Mouse (Mus musculus) thymus, adult 2 months (tissue): ENCODE results near the gene Tusc2. TPM values are rescaled to one million over a fixed set of nuclear protein-coding genes. Genes with fewer than 3 reads are reported as not detected.
A peak's percentile ranks its signal among the peaks of the same experiment; 100 is the strongest.

Experiments
- DNase-seq: peaks from one replicate; pipeline ENCODE4 v3.0.0; 2021
- H3K27ac ChIP-seq: fragments of 200-500 bp; 2 replicates; pipeline ENCODE4 v1.5.1; 2012; ENCODE audit warnings: low read length, control low read depth; ENCODE audit not compliant: control insufficient read depth, insufficient read depth
- H3K27me3 ChIP-seq: fragments of 200-500 bp; 2 replicates; pipeline ENCODE4 v1.6.1; 2012; ENCODE audit warnings: mild to moderate bottlenecking, low read length, moderate library complexity, mixed read lengths; ENCODE audit not compliant: control insufficient read depth, insufficient read depth
- H3K36me3 ChIP-seq: fragments of 200-500 bp; 2 replicates; pipeline ENCODE4 v1.6.1; 2012; ENCODE audit warnings: mild to moderate bottlenecking, low read length, moderate library complexity; ENCODE audit not compliant: control insufficient read depth, insufficient read depth
- H3K4me1 ChIP-seq: fragments of 200-500 bp; replicated peaks from 2 replicates; pipeline ENCODE4 v1.6.1; 2012; ENCODE audit warnings: low read length; ENCODE audit not compliant: control insufficient read depth, insufficient read depth
- H3K4me3 ChIP-seq: fragments of 200-500 bp; 2 replicates; pipeline ENCODE4 v1.5.1; 2012; ENCODE audit warnings: mild to moderate bottlenecking, low read length, control low read depth, moderate library complexity; ENCODE audit not compliant: control insufficient read depth, insufficient read depth
- CTCF ChIP-seq: fragments of 200-500 bp; IDR thresholded peaks from 2 replicates; pipeline ENCODE4 v1.5.1; 2012; ENCODE audit warnings: mild to moderate bottlenecking, control low read depth, low read length, moderate library complexity, borderline replicate concordance; ENCODE audit not compliant: control insufficient read depth, poor library complexity, insufficient read depth; ENCODE audit errors: extremely low read depth
- POLR2A ChIP-seq: fragments of 200-500 bp; IDR thresholded peaks from 2 replicates; pipeline ENCODE4 v1.6.1; 2012; ENCODE audit warnings: mild to moderate bottlenecking, low read length, control low read depth, moderate library complexity; ENCODE audit not compliant: control insufficient read depth, poor library complexity, insufficient read depth; ENCODE audit errors: extremely low read depth
- WGBS: fragments of 180-500 bp; shearing (Covaris S2); methylation state at CpG from one replicate; pipeline ENCODE4 v1.1.7; 2018; 5-methylcytosine and 5-hydroxymethylcytosine counted together
- polyA plus RNA-seq: library from polyadenylated mRNA; depleted of rRNA; stranded (reverse); fragments of >200 nt; gene quantifications from 2 replicates; pipeline ENCODE4 v1.2.3, GENCODE M21; 2012; rRNA removed

The Tusc2 gene
- 67.3 and 68.1 TPM in 2 replicates for polyA plus RNA-seq

DNA sequence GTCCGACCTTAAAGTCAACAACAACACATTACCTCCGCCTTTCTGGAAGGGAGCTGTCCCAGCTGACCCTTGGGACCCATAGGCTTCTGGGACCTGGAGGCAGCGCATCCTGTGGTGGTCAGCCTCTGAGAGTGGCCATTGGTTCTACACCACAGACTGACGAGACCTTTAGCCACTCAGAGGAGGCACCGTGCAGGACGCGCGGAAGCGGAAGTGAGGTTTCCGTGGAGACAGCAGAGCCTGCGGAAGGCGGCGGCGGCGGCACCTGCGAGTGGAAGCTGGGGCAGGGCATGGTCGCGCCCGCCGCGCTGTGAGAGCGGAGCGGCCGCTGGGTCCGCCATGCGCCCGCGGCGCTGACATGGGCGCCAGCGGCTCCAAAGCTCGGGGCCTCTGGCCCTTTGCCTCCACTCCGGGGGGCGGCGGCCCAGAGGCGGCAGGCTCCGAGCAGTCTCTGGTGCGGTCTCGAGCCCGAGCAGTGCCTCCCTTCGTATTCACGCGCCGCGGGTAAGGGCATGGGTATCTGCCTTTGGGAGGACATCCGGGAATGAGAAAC lies at the start of gene Tusc2:
TSS of gene Tusc2 (plus strand) at position 227 of the 553 bp plus-strand sequence.
- Histone ChIP-seq H3K27me3 (no peaks in the 10 kb centered on the region), H3K4me1 (peaks cover 18% of the 10 kb centered on the region), H3K36me3 (peaks cover 33% of the 10 kb centered on the region), H3K4me3 (peak within 1 kb of the TSS; percentile 57), H3K27ac (peak within 1 kb of the TSS; percentile 35; the same call in 1 of the 2 replicates)
- WGBS: under 1% methylated on average over 46 of the region's 46 CpGs
- TF ChIP-seq CTCF: peak; percentile 57; the same call in 1 of the 2 replicates
- peak; percentile 73 for TF ChIP-seq POLR2A
- peak; percentile 92 for DNase-seq

DNA sequence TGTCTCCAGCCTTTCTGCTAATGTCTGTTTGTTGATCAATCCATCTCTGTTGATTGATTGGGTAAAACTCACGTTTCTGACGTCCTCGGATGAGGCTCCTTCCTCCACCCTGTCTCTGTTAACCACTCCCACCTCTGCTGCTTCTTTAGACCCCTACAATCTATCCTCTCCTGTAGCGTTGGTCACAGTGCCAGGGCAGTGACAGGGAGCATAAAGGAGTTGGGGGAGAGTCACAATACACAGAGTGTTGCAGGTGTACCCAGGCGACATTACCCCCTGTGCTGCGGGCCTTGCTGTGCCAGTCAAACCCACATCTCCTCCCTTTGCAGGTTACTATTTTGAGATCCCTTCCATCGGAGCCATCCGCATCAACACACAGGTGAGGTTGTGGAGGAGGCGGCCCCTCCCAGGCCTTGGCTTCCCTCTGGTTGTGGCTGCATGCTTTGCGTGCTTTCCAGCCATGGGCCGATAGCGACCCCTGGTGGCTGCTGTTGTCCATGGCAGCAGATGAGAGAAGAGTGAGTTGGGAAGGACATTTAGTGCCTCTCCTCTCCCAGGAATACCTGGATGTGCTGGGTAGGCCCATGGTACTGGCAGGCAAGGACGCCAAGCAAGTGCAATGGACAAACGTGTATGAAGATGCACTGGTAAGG lies 48.6 kb upstream of the Tusc2 start:
- Histone ChIP-seq H3K27ac (no peak overlapping the region), H3K4me3 (no peak overlapping the region), H3K27me3 (no peaks in the 10 kb centered on the region; the same call in 1 of the 2 replicates), H3K4me1 (no peaks in the 10 kb centered on the region), H3K36me3 (no peaks in the 10 kb centered on the region)
- WGBS: 31% methylated on average over 14 of the region's 14 CpGs
- peak; percentile 84 for DNase-seq
- TF ChIP-seq POLR2A (no peak), CTCF (peak; percentile 99)

DNA sequence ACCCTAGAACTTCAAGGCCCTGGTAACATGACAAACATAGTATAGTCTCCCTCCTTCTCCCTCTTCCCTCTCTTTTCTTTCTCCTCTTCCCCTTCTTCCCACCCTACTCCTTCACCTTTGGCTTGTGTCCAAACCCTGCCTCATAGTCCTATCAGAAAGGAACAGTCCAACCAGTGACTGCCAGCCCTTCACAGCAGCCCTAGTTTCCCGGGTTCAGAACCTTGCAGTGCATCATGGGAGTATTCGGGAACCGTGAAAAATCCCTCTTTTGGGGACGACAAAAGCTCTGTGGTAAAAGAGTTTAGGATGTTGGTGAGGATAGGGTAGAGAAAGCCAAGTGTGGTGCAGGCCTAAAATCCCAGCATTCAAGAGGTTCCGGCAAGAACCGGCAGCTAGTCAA lies 42.7 kb upstream of the Tusc2 start:
- no peak overlapping the region for H3K4me3 ChIP-seq
- no peak overlapping the region for H3K27ac ChIP-seq
- H3K27me3 ChIP-seq: no peaks in the 10 kb centered on the region
- H3K36me3 ChIP-seq: no peaks in the 10 kb centered on the region
- no peak for TF ChIP-seq CTCF
- TF ChIP-seq POLR2A: no peak
- WGBS: 90% methylated on average over 6 of the region's 6 CpGs
- no peak for DNase-seq
- H3K4me1 ChIP-seq: peaks cover 17% of the 10 kb centered on the region

DNA sequence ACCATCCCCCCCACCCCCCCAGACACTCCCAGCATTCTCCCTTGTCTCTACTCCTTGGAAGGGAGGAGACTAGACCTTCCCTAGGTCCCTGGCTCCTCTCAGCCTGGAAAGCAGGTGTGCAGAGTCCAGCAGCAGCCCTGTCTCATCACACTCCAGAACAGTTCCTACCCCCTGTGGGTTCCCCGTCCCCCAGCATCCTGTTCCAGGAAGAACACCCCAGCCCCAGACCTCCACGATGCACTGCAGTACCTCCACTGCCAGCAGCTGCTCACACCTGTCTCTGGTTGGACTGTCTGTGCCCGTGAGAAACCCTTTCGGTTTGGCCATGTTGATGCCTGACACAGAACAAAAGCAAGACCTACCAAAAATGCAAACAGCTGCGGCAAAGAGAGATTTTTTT lies 41.9 kb upstream of the Tusc2 start:
- peak; percentile 64 for DNase-seq
- TF ChIP-seq CTCF: no peak
- no peak for TF ChIP-seq POLR2A
- Histone ChIP-seq H3K4me1 (peaks cover 18% of the 10 kb centered on the region), H3K27me3 (no peaks in the 10 kb centered on the region), H3K36me3 (no peaks in the 10 kb centered on the region), H3K27ac (peak overlapping the region; percentile 55), H3K4me3 (no peak overlapping the region)
- 4% methylated on average over 5 of the region's 5 CpGs for WGBS

DNA sequence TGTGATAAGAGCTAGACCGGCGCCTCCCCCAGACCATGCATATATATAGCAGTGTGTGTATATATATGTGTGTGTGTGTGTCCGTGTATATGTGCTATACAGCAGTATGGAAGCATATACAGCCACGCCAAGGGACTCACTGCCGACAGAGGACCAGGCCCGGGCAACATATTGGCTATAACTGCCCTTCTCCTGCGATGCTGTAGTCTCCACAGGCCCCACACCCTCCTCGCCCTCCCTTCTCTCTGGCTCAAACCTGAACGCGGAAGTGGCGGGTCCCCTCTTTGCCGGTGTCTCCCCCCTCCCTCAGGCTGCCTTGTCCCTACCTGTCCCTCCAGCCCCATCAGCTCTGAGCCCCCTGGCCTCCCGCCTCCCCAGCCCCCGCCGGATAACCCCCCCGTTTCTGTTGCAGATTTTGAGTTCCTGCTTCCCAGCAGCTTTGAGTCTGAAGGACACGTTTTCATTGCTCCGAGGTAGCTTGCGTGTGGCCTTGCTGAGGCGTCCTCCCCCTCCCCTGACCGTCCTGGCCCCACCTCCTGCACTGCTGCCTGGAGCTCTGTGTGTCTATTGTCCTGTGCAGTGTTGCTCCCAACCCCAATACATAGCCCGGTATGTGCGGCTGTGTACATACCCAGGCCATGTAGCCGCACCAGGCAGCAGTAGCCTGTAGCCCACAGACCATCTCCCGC lies 41.2 kb upstream of the Tusc2 start:
- TF ChIP-seq CTCF (no peak), POLR2A (no peak)
- WGBS: 11% methylated on average over 25 of the region's 25 CpGs
- Histone ChIP-seq H3K27me3 (no peaks in the 10 kb centered on the region), H3K4me3 (peak overlapping the region; percentile 29), H3K4me1 (peaks cover 24% of the 10 kb centered on the region), H3K36me3 (no peaks in the 10 kb centered on the region), H3K27ac (peak overlapping the region; percentile 55)
- DNase-seq: peak; percentile 68

DNA sequence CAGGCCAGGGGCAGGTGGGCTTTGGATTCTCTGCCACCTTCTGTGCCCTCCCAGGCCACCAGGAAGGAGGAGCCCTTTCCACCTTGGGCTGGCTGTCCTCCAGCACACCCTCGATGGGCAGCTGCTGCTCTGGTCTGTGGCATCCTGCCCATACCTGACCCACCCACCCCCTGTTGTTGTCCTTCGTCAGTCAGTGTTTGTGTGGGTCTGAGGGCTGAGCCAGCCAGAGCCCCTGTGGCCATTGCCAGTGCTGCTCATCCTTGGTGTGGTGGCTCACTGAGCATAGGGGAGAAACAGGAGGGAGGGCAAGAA lies 40.7 kb upstream of the Tusc2 start:
- TF ChIP-seq POLR2A: no peak
- TF ChIP-seq CTCF: no peak
- no peak overlapping the region for H3K4me3 ChIP-seq
- H3K4me1 ChIP-seq: peaks cover 24% of the 10 kb centered on the region
- 35% methylated on average over 2 of the region's 2 CpGs for WGBS
- H3K27me3 ChIP-seq: no peaks in the 10 kb centered on the region
- DNase-seq: no peak
- no peak overlapping the region for H3K27ac ChIP-seq
- no peaks in the 10 kb centered on the region for H3K36me3 ChIP-seq
